Mouse (Mus musculus): ENCODE results near the gene Irx5. TPM values are rescaled to one million over a fixed set of nuclear protein-coding genes. Genes with fewer than 3 reads are reported as not detected.

Irx5 gene
- polyA plus RNA-seq (2015; fragmentation: Illumina TruSeq; extraction: RNeasy Lipid Tissue Mini Kit (QIAGEN cat#74804); ENCODE audit: low read depth, low replicate concordance): 1.2 TPM

GRCm38 (mm10) chr8:92357398-92357981 lies at the start of gene Irx5:
Gene Irx5, plus strand, starts transcription at chr8:92357625.

